Mouse (Mus musculus) hindbrain, embryonic 15.5 days (tissue): ENCODE measurements around the gene Cacng2. TPM values are rescaled to one million over a fixed set of nuclear protein-coding genes. Genes with fewer than 3 reads are reported as not detected.
A peak's percentile ranks its signal among the peaks of the same experiment; 100 is the strongest.

Experiments
- ATAC-seq: fragments of 200-750 bp; cut with Nextera tagmentation; 2 replicates; pipeline ENCODE4 v1.8.0; 2017; ENCODE audit warnings: low read depth, moderate number of reproducible peaks, moderate TSS enrichment; ENCODE audit not compliant: low FRiP score
- H3K27ac ChIP-seq: fragments of 300-500 bp; sonication (generic); replicated peaks from 2 replicates; pipeline ENCODE4 v1.5.1; 2015; ENCODE audit warnings: mild to moderate bottlenecking, inconsistent platforms
- H3K27me3 ChIP-seq: fragments of 300-500 bp; sonication (generic); 2 replicates; pipeline ENCODE4 v1.6.1; 2015; ENCODE audit warnings: control low read depth, inconsistent platforms
- H3K36me3 ChIP-seq: fragments of 300-500 bp; sonication (generic); 2 replicates; pipeline ENCODE4 v1.6.1; 2015; ENCODE audit warnings: control low read depth, inconsistent platforms
- H3K4me1 ChIP-seq: fragments of 300-500 bp; sonication (generic); replicated peaks from 2 replicates; pipeline ENCODE4 v1.6.1; 2015; ENCODE audit warnings: control low read depth, inconsistent platforms
- H3K4me2 ChIP-seq: fragments of 300-500 bp; sonication (generic); 2 replicates; pipeline ENCODE4 v1.6.1; 2015; ENCODE audit warnings: moderate library complexity, mild to moderate bottlenecking, inconsistent platforms
- H3K4me3 ChIP-seq: fragments of 300-500 bp; sonication (generic); 2 replicates; pipeline ENCODE4 v1.5.1; 2015; ENCODE audit warnings: mild to moderate bottlenecking, inconsistent platforms
- H3K9ac ChIP-seq: fragments of 300-500 bp; sonication (generic); 2 replicates; pipeline ENCODE4 v1.6.1; 2015; ENCODE audit warnings: inconsistent platforms
- H3K9me3 ChIP-seq: fragments of 300-500 bp; sonication (generic); 2 replicates; pipeline ENCODE4 v1.6.1; 2016; ENCODE audit warnings: control low read depth, inconsistent platforms
- WGBS: fragments of 180-500 bp; shearing (Covaris S2); methylation state at CpG from one replicate; pipeline ENCODE4 v1.1.7; 2015; 5-methylcytosine and 5-hydroxymethylcytosine counted together
- polyA plus RNA-seq: library from polyadenylated mRNA; unstranded; fragments of >200 nt; fragmentation: Nextera tagmentation; extraction: Ambion mirVana; gene quantifications from 2 replicates; pipeline ENCODE4 v1.2.1, GENCODE M21; 2015

Cacng2 gene
- polyA plus RNA-seq: 16.5 and 17.4 TPM in 2 replicates

DNA sequence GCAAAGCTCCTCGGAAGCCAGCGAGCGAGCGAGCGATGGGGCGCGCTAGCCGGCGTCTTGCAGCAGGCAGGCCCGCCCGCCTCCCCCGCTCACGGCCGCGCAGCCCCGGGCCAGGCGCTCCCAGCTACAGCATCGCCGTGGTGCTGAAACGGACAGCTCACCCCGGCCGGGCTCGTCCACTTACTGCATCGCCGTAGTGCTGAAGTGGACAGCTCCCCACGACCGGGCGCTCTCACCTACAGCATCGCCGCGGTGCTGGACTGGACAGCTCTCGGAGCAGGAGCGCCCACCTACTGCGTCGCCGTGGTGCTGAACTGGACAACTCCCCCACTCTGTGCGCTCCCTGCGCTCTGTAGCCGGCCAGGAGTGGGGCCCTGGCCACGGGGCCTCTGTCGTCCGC, at the start of gene Cacng2:
TSS of gene Cacng2 (minus strand) at position 325 of the 400 bp plus-strand sequence.
- H3K27me3 ChIP-seq: no peaks in the 10 kb centered on the region
- WGBS: 0% methylated on average over 39 of the region's 42 CpGs
- H3K9ac ChIP-seq: peak within 1 kb of the TSS; percentile 74
- peaks cover 60% of the 10 kb centered on the region for H3K4me1 ChIP-seq
- peak within 1 kb of the TSS; percentile 58 for H3K4me3 ChIP-seq
- no peaks in the 10 kb centered on the region for H3K36me3 ChIP-seq
- H3K27ac ChIP-seq: peak within 1 kb of the TSS; percentile 90
- H3K4me2 ChIP-seq: peak within 1 kb of the TSS; percentile 74
- H3K9me3 ChIP-seq: no peaks in the 10 kb centered on the region
- ATAC-seq: peak; percentile 89

- H3K27ac ChIP-seq: no peak overlapping the region
- H3K27me3 ChIP-seq: no peaks in the 10 kb centered on the region
- peaks cover 24% of the 10 kb centered on the region for H3K4me1 ChIP-seq
- H3K4me3 ChIP-seq: no peak overlapping the region
- ATAC-seq: no peak
- no peak overlapping the region for H3K4me2 ChIP-seq
- no peak overlapping the region for H3K9ac ChIP-seq
- no peaks in the 10 kb centered on the region for H3K9me3 ChIP-seq
- no peaks in the 10 kb centered on the region for H3K36me3 ChIP-seq
- WGBS: 84% methylated on average over 11 of the region's 11 CpGs
Observed at GRCm38 (mm10) chr15:78169566-78169965, 49.7 kb upstream of the Cacng2 start.

- 86% methylated on average over 4 of the region's 4 CpGs for WGBS
- no peak overlapping the region for H3K27ac ChIP-seq
- H3K4me2 ChIP-seq: no peak overlapping the region
- H3K36me3 ChIP-seq: no peaks in the 10 kb centered on the region
- H3K27me3 ChIP-seq: no peaks in the 10 kb centered on the region
- no peak for ATAC-seq
- H3K9ac ChIP-seq: no peak overlapping the region
- no peaks in the 10 kb centered on the region for H3K4me1 ChIP-seq
- H3K4me3 ChIP-seq: no peak overlapping the region
- H3K9me3 ChIP-seq: no peaks in the 10 kb centered on the region
Observed at GRCm38 (mm10) chr15:78165292-78165691, 45.5 kb upstream of the Cacng2 start.

GRCm38 (mm10) chr15:78164466-78164865, 44.6 kb upstream of the Cacng2 start:
- H3K9ac ChIP-seq: no peak overlapping the region
- H3K36me3 ChIP-seq: no peaks in the 10 kb centered on the region
- ATAC-seq: no peak
- 66% methylated on average over 11 of the region's 11 CpGs for WGBS
- H3K9me3 ChIP-seq: no peaks in the 10 kb centered on the region
- H3K27me3 ChIP-seq: no peaks in the 10 kb centered on the region
- no peaks in the 10 kb centered on the region for H3K4me1 ChIP-seq
- 0 out of 2 replicates have a peak overlapping the region, but pooled peaks have one; percentile 20 for H3K27ac ChIP-seq
- no peak overlapping the region for H3K4me3 ChIP-seq
- no peak overlapping the region for H3K4me2 ChIP-seq

DNA sequence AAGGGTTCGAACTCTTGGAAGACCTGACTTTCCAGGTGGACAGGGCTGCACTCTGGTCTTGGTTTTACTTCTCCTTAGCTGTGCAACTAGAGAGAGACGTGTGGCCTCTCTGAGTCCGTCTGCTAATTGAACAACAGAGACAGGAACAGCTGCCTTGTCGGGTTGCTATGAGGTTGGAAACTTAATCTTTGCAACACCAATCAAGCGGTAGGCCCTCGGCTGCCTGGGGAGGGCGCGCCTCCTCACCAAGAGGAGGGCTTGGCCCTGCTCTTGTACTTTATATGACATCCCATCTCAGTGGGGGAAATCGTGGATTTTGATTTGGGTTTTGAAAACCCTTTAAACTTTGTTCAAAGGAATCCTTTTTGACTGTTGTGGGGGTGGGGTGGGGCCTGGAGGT, 42.1 kb upstream of the Cacng2 start:
- 80% methylated on average over 9 of the region's 9 CpGs for WGBS
- H3K36me3 ChIP-seq: no peaks in the 10 kb centered on the region
- ATAC-seq: no peak
- no peaks in the 10 kb centered on the region for H3K27me3 ChIP-seq
- no peaks in the 10 kb centered on the region for H3K4me1 ChIP-seq
- no peak overlapping the region for H3K4me2 ChIP-seq
- no peak overlapping the region for H3K9ac ChIP-seq
- H3K27ac ChIP-seq: no peak overlapping the region
- no peak overlapping the region for H3K4me3 ChIP-seq
- no peaks in the 10 kb centered on the region for H3K9me3 ChIP-seq

DNA sequence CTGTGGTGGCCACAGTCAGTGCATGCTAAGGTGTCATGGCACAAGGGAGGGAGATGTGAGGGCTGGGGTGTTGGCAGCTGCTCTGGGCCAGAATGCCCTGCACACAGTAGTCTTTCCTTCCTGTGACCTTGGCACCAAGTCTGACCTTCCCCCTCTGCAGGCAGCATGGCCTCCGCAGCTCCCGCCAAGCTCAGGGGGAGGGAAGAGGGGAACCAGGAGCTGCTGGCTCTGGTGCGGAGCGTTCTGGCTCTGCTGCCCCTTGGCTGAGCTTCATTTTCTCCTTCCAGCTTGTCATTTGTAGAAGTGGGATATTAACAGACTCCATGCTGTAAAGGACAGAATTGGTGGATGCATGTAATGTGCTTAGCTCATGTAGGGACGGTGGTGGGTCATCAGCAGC, 38.5 kb upstream of the Cacng2 start:
- no peak for ATAC-seq
- no peaks in the 10 kb centered on the region for H3K27me3 ChIP-seq
- H3K4me1 ChIP-seq: 0 out of 2 replicates have a peak, but pooled peaks cover 2% of the 10 kb centered on the region
- H3K27ac ChIP-seq: no peak overlapping the region
- no peaks in the 10 kb centered on the region for H3K9me3 ChIP-seq
- no peaks in the 10 kb centered on the region for H3K36me3 ChIP-seq
- WGBS: 59% methylated on average over 4 of the region's 5 CpGs
- no peak overlapping the region for H3K4me3 ChIP-seq
- H3K9ac ChIP-seq: no peak overlapping the region
- H3K4me2 ChIP-seq: no peak overlapping the region

GRCm38 (mm10) chr15:78157824-78158223, 38.0 kb upstream of the Cacng2 start:
- Histone ChIP-seq H3K4me2 (no peak overlapping the region), H3K4me1 (0 out of 2 replicates have a peak, but pooled peaks cover 7% of the 10 kb centered on the region), H3K27me3 (no peaks in the 10 kb centered on the region), H3K4me3 (no peak overlapping the region), H3K27ac (no peak overlapping the region), H3K36me3 (no peaks in the 10 kb centered on the region), H3K9ac (no peak overlapping the region), H3K9me3 (no peaks in the 10 kb centered on the region)
- WGBS: 77% methylated on average over 4 of the region's 4 CpGs
- no peak for ATAC-seq

DNA sequence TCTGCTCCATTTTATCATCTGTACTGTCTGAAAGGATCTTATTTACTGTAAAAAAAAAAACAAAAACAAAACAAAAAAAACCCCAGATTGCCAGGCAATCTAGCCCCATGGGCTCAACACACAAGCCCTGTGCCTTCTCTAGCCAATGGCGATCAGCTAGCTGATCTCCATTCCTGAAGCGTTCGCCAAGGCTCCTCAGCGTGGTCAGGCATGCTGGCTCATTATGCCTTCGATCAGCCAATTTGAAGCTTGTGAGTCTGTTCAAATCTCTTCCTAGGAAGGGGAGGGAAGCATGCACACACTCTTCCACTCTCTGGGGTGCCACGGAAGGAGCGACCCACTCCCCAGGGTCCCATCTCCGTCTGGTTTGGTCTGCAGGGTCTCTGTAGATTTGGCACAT, 37.5 kb upstream of the Cacng2 start:
- 75% methylated on average over 8 of the region's 8 CpGs for WGBS
- Histone ChIP-seq H3K27me3 (no peaks in the 10 kb centered on the region), H3K36me3 (no peaks in the 10 kb centered on the region), H3K9ac (no peak overlapping the region), H3K4me3 (no peak overlapping the region), H3K9me3 (no peaks in the 10 kb centered on the region), H3K4me2 (no peak overlapping the region), H3K4me1 (0 out of 2 replicates have a peak, but pooled peaks cover 9% of the 10 kb centered on the region), H3K27ac (no peak overlapping the region)
- ATAC-seq: no peak

GRCm38 (mm10) chr15:78155421-78155820, 35.6 kb upstream of the Cacng2 start:
- H3K4me2 ChIP-seq: no peak overlapping the region
- H3K9ac ChIP-seq: no peak overlapping the region
- H3K9me3 ChIP-seq: no peaks in the 10 kb centered on the region
- ATAC-seq: no peak
- H3K4me1 ChIP-seq: 0 out of 2 replicates have a peak, but pooled peaks cover 9% of the 10 kb centered on the region
- 85% methylated on average over 6 of the region's 6 CpGs for WGBS
- H3K36me3 ChIP-seq: no peaks in the 10 kb centered on the region
- H3K27ac ChIP-seq: no peak overlapping the region
- no peaks in the 10 kb centered on the region for H3K27me3 ChIP-seq
- no peak overlapping the region for H3K4me3 ChIP-seq

GRCm38 (mm10) chr15:78153045-78153775, 33.4 kb upstream of the Cacng2 start:
- WGBS: 35% methylated on average over 11 of the region's 11 CpGs
- H3K9ac ChIP-seq: no peak overlapping the region

DNA sequence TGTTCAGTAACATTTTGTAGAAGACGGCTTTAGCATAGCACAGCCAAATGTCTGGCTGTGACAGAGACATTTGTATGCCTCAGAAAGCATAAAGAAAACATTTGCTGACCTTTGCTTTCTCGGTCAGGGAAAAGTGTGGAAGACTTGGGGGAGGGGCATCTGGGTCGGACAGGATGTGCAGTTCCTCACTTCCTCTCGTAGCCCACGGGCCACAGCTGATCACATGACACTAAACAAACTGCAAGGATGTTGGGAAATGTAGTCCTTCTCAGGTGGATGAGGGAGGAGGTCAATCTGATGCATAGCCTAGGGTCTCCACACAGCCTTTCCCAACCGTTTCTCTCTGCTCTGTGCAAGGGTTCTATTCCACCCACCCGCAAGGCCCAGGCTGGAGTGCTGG, 28.7 kb upstream of the Cacng2 start:
- H3K4me3 ChIP-seq: no peak overlapping the region
- H3K4me2 ChIP-seq: no peak overlapping the region
- H3K9me3 ChIP-seq: no peaks in the 10 kb centered on the region
- H3K27ac ChIP-seq: no peak overlapping the region
- 0 out of 2 replicates have a peak, but pooled peaks cover 7% of the 10 kb centered on the region for H3K4me1 ChIP-seq
- WGBS: 75% methylated on average over 7 of the region's 7 CpGs
- H3K9ac ChIP-seq: no peak overlapping the region
- no peaks in the 10 kb centered on the region for H3K36me3 ChIP-seq
- no peak for ATAC-seq
- H3K27me3 ChIP-seq: no peaks in the 10 kb centered on the region

More at GRCm38 (mm10) chr15:78153045-78153775, 33.4 kb upstream of the Cacng2 start:
- Histone ChIP-seq H3K36me3 (no peaks in the 10 kb centered on the region), H3K4me2 (no peak overlapping the region), H3K27ac (no peak overlapping the region), H3K4me1 (0 out of 2 replicates have a peak, but pooled peaks cover 9% of the 10 kb centered on the region), H3K4me3 (no peak overlapping the region), H3K27me3 (no peaks in the 10 kb centered on the region), H3K9me3 (no peaks in the 10 kb centered on the region)
- ATAC-seq: no peak

GRCm38 (mm10) chr15:78140226-78140625, 20.4 kb upstream of the Cacng2 start:
- Histone ChIP-seq H3K4me2 (no peak overlapping the region), H3K27me3 (no peaks in the 10 kb centered on the region), H3K9me3 (no peaks in the 10 kb centered on the region), H3K36me3 (no peaks in the 10 kb centered on the region), H3K4me1 (no peaks in the 10 kb centered on the region), H3K27ac (no peak overlapping the region), H3K4me3 (no peak overlapping the region), H3K9ac (no peak overlapping the region)
- 42% methylated on average over 8 of the region's 8 CpGs for WGBS
- ATAC-seq: no peak
